Mouse (Mus musculus): ENCODE measurements around the gene Dlgap1. TPM values are rescaled to one million over a fixed set of nuclear protein-coding genes. Genes with fewer than 3 reads are reported as not detected.

The Dlgap1 gene
- polyA plus RNA-seq, 1 experiment from 2014 or later, result 1.6 TPM

DNA sequence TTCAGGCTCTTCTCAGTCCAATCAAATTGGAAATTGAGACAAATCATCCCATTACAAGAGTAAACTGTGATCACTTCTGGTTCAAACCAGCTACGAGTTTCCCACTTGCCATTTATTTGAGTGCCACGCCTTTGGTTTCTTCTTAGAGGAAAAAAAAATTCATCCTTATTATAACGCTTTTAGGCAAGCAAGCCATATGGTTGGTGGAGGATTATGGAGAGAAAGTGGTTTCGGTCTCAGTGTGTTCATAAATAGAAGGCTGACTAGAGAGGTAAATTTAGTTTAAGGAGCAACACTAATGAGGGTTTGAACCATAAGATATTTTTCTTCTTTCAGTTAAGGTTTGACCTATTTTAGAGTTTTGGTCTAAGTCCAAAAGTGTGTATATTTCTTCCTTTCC, 522.7 kb downstream of the Dlgap1 start:
- Histone ChIP-seq H3K27me3 (replicated peaks; ENCODE audit: control insufficient read depth, insufficient read depth, low read length) (no peaks in the 10 kb centered on the region), H3K9ac (ENCODE audit: low read depth, low read length) (no peak overlapping the region), H3K4me2 (no peak overlapping the region), H3K36me3 (ENCODE audit: control insufficient read depth, insufficient read depth, low read length) (no peaks in the 10 kb centered on the region), H3K9me3 (ENCODE audit: control insufficient read depth, low read length) (no peaks in the 10 kb centered on the region), H3K4me1 (replicated peaks; ENCODE audit: control insufficient read depth, insufficient read depth, low read length) (no peaks in the 10 kb centered on the region), H3K27ac (ENCODE audit: low read depth, low read length) (no peak overlapping the region), H3K4me3 (ENCODE audit: low read depth, low read length) (no peak overlapping the region)
- DNase-seq (ENCODE audit: low spot score), result no peak
- no peak for ATAC-seq (replicated peaks; ENCODE audit: low FRiP score)
- 83% methylated on average over 4 of the region's 4 CpGs for WGBS

DNA sequence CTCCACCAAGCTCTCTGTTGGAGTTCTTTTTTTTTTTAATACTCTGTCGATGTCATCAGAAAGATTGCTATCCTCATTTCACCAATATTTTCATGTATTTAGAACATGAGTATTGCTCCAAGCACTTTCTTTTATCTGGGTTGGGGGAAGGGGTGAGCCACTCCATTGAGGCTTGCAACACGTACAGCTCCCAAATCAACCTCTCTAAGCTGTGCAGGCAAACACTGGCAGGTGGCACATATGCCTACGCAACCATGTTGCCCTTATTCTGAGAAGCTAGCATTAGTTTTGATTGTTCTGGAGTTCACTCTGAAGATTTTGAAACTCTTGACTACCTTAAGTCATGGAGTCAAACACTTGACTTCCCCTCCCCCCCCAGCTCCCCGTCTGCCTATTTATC, 525.5 kb downstream of the Dlgap1 start:
- H3K9me3 ChIP-seq (ENCODE audit: control insufficient read depth, low read length), result no peaks in the 10 kb centered on the region
- H3K27ac ChIP-seq (ENCODE audit: low read depth, low read length), result no peak overlapping the region
- ATAC-seq (replicated peaks; ENCODE audit: low FRiP score) (no peak), DNase-seq (ENCODE audit: low spot score) (no peak)
- no peak overlapping the region for H3K4me3 ChIP-seq (ENCODE audit: low read depth, low read length)
- no peaks in the 10 kb centered on the region for H3K36me3 ChIP-seq (ENCODE audit: control insufficient read depth, insufficient read depth, low read length)
- no peak overlapping the region for H3K9ac ChIP-seq (ENCODE audit: low read depth, low read length)
- no peak overlapping the region for H3K4me2 ChIP-seq
- no peaks in the 10 kb centered on the region for H3K27me3 ChIP-seq (replicated peaks; ENCODE audit: control insufficient read depth, insufficient read depth, low read length)
- H3K4me1 ChIP-seq (replicated peaks; ENCODE audit: control insufficient read depth, insufficient read depth, low read length), result no peaks in the 10 kb centered on the region
- WGBS, result 88% methylated on average over 4 of the region's 4 CpGs

DNA sequence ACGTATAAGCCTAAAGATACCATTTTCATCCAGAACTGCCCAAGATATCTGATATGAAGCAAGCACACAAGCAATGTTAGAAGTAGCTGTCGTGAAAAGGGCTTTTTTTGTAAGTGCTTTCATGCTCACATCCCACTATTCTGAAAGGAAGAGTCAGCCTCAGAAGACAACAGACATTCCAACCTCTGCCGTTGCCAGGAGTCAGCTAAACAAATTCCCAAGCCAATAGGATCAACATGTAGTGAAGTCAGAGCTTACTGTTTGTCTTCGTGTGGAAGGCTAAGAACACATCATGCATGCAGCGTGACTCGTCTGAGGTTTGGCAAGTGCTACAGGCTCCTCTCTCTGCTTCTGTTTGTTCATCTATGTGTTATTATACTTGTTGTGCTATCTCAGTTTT, 529.4 kb downstream of the Dlgap1 start:
- H3K9me3 ChIP-seq (ENCODE audit: control insufficient read depth, low read length), result no peaks in the 10 kb centered on the region
- no peak overlapping the region for H3K4me2 ChIP-seq
- H3K9ac ChIP-seq (ENCODE audit: low read depth, low read length), result no peak overlapping the region
- H3K4me1 ChIP-seq (replicated peaks; ENCODE audit: control insufficient read depth, insufficient read depth, low read length), result no peaks in the 10 kb centered on the region
- H3K27me3 ChIP-seq (replicated peaks; ENCODE audit: control insufficient read depth, insufficient read depth, low read length), result no peaks in the 10 kb centered on the region
- H3K4me3 ChIP-seq (ENCODE audit: low read depth, low read length), result no peak overlapping the region
- DNase-seq (ENCODE audit: low spot score) (no peak), ATAC-seq (replicated peaks; ENCODE audit: low FRiP score) (no peak)
- WGBS, result 80% methylated on average over 6 of the region's 6 CpGs
- no peaks in the 10 kb centered on the region for H3K36me3 ChIP-seq (ENCODE audit: control insufficient read depth, insufficient read depth, low read length)
- no peak overlapping the region for H3K27ac ChIP-seq (ENCODE audit: low read depth, low read length)

DNA sequence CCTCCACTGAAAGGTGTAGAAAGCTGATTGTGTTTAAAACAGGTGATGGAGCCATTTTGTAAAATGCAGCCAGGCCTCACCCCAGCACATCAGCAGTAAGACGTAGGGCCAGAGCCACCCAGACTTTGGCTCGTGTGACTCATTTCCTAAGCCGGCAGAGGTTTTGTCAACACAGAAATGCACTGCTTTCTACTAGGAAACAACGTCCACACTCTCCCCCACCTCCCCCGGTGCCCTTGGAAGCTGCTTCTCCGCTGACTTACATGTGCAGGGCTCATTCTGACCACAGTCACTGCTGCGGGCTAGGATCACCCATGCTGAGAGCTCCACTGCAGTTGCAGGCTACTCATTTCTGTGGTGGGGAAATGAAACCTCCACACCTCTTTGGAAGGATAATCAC, 533.1 kb downstream of the Dlgap1 start:
- no peak for DNase-seq (ENCODE audit: low spot score)
- 50% methylated on average over 7 of the region's 7 CpGs for WGBS
- no peak overlapping the region for H3K4me2 ChIP-seq
- H3K27ac ChIP-seq (ENCODE audit: low read depth, low read length), result no peak overlapping the region
- no peak for ATAC-seq (replicated peaks; ENCODE audit: low FRiP score)
- H3K4me1 ChIP-seq (replicated peaks; ENCODE audit: control insufficient read depth, insufficient read depth, low read length), result no peaks in the 10 kb centered on the region
- no peaks in the 10 kb centered on the region for H3K36me3 ChIP-seq (ENCODE audit: control insufficient read depth, insufficient read depth, low read length)
- no peak overlapping the region for H3K4me3 ChIP-seq (ENCODE audit: low read depth, low read length)
- no peaks in the 10 kb centered on the region for H3K27me3 ChIP-seq (replicated peaks; ENCODE audit: control insufficient read depth, insufficient read depth, low read length)
- H3K9ac ChIP-seq (ENCODE audit: low read depth, low read length), result no peak overlapping the region
- H3K9me3 ChIP-seq (ENCODE audit: control insufficient read depth, low read length), result no peaks in the 10 kb centered on the region

DNA sequence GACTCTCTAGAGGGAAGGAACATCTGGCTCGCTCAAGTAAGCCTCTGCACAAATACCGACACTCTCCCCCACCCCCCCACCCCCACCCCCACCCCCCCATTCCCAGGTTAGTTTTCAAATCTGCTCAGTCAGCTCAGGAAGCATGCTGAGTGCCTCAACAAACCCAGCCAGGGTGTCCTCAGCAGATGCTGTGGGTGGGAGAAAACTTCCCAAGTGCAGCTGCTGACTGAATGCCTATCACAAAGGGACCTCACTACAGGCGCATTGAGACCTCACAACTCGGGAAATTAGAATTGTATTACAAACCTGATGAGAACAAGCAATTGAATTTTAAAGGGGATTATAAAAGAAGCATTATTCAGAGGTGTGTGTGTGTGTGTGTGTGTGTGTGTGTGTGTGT, 538.9 kb downstream of the Dlgap1 start:
- DNase-seq (ENCODE audit: low spot score) (no peak), ATAC-seq (replicated peaks; ENCODE audit: low FRiP score) (no peak)
- no peak overlapping the region for H3K9ac ChIP-seq (ENCODE audit: low read depth, low read length)
- H3K4me2 ChIP-seq, result no peak overlapping the region
- H3K4me1 ChIP-seq (replicated peaks; ENCODE audit: control insufficient read depth, insufficient read depth, low read length), result no peaks in the 10 kb centered on the region
- no peaks in the 10 kb centered on the region for H3K27me3 ChIP-seq (replicated peaks; ENCODE audit: control insufficient read depth, insufficient read depth, low read length)
- no peak overlapping the region for H3K4me3 ChIP-seq (ENCODE audit: low read depth, low read length)
- H3K27ac ChIP-seq (ENCODE audit: low read depth, low read length), result no peak overlapping the region
- no peaks in the 10 kb centered on the region for H3K9me3 ChIP-seq (ENCODE audit: control insufficient read depth, low read length)
- WGBS, result 54% methylated on average over 4 of the region's 4 CpGs
- H3K36me3 ChIP-seq (ENCODE audit: control insufficient read depth, insufficient read depth, low read length), result no peaks in the 10 kb centered on the region

DNA sequence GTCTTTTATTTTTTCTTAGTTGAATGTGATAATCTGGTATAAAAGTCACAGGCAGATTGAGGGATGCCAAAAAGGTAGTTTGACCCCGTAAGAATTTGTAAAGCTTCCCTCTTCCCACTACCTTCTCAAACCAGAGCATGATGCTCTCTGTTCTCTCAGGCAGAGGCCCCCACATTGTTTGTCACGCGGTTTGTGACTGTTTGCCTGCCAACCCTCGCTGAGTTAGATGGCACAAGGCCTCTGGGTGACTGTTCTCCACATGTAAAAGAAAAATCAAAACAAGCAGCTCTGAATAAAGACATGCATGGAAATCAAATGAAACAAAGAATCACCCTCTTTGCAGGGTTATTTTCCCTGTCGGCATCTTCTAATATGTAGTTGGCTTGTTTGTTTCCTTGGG, 541.6 kb downstream of the Dlgap1 start:
- Histone ChIP-seq H3K9ac (ENCODE audit: low read depth, low read length) (no peak overlapping the region), H3K36me3 (ENCODE audit: control insufficient read depth, insufficient read depth, low read length) (no peaks in the 10 kb centered on the region), H3K9me3 (ENCODE audit: control insufficient read depth, low read length) (no peaks in the 10 kb centered on the region), H3K27ac (ENCODE audit: low read depth, low read length) (no peak overlapping the region), H3K4me2 (no peak overlapping the region), H3K27me3 (replicated peaks; ENCODE audit: control insufficient read depth, insufficient read depth, low read length) (no peaks in the 10 kb centered on the region), H3K4me1 (replicated peaks; ENCODE audit: control insufficient read depth, insufficient read depth, low read length) (no peaks in the 10 kb centered on the region), H3K4me3 (ENCODE audit: low read depth, low read length) (no peak overlapping the region)
- ATAC-seq (replicated peaks; ENCODE audit: low FRiP score), result no peak
- WGBS, result 85% methylated on average over 5 of the region's 5 CpGs
- DNase-seq (ENCODE audit: low spot score), result no peak

DNA sequence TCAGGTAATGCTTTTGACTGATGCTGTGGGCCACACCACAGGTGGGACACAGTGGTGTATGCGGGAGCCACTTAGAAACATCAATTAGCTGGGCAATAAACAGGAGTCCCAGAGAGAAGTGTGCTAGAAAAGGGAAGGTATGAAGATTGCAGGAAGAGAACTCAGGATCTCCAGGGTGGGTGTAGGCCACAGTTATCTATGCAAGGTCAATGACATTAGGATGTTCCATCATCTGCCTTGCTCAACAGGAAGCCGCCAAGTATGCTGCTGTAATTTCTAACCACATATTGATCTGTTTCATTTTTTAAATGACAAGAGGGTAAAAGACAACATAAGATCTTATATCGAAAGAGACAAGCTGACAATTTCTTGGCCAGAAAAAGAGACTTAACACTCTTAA, 542.5 kb downstream of the Dlgap1 start:
- H3K9me3 ChIP-seq (ENCODE audit: control insufficient read depth, low read length), result no peaks in the 10 kb centered on the region
- H3K4me2 ChIP-seq, result no peak overlapping the region
- H3K9ac ChIP-seq (ENCODE audit: low read depth, low read length), result no peak overlapping the region
- no peak for ATAC-seq (replicated peaks; ENCODE audit: low FRiP score)
- no peak for DNase-seq (ENCODE audit: low spot score)
- 87% methylated on average over 3 of the region's 3 CpGs for WGBS
- no peak overlapping the region for H3K4me3 ChIP-seq (ENCODE audit: low read depth, low read length)
- H3K27ac ChIP-seq (ENCODE audit: low read depth, low read length), result no peak overlapping the region
- H3K27me3 ChIP-seq (replicated peaks; ENCODE audit: control insufficient read depth, insufficient read depth, low read length), result no peaks in the 10 kb centered on the region
- no peaks in the 10 kb centered on the region for H3K36me3 ChIP-seq (ENCODE audit: control insufficient read depth, insufficient read depth, low read length)
- no peaks in the 10 kb centered on the region for H3K4me1 ChIP-seq (replicated peaks; ENCODE audit: control insufficient read depth, insufficient read depth, low read length)

DNA sequence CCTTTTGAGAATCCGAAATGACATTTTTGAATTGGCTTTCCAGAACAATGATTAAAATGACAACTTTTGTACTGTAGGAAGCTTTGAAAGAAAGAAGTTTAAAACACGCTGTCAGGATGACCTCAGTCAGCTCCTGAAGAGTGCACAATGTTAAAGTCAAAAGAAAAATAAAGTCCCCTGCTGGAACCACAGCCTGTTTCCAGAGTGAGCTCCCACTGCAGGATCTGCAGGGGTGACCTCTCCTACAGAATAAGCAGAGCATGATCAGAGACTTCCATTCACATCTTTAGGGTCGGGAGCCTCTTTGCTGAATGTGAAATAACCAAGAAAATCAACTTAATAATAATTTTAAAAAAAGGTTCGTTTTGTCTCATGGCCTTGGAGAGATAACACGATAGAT, 544.9 kb downstream of the Dlgap1 start:
- Histone ChIP-seq H3K4me1 (replicated peaks; ENCODE audit: control insufficient read depth, insufficient read depth, low read length) (no peaks in the 10 kb centered on the region), H3K4me2 (no peak overlapping the region), H3K9me3 (ENCODE audit: control insufficient read depth, low read length) (no peaks in the 10 kb centered on the region), H3K27me3 (replicated peaks; ENCODE audit: control insufficient read depth, insufficient read depth, low read length) (no peaks in the 10 kb centered on the region), H3K9ac (ENCODE audit: low read depth, low read length) (no peak overlapping the region), H3K27ac (ENCODE audit: low read depth, low read length) (no peak overlapping the region), H3K36me3 (ENCODE audit: control insufficient read depth, insufficient read depth, low read length) (no peaks in the 10 kb centered on the region), H3K4me3 (ENCODE audit: low read depth, low read length) (no peak overlapping the region)
- 78% methylated on average over 5 of the region's 5 CpGs for WGBS
- DNase-seq (ENCODE audit: low spot score), result no peak
- ATAC-seq (replicated peaks; ENCODE audit: low FRiP score), result no peak

DNA sequence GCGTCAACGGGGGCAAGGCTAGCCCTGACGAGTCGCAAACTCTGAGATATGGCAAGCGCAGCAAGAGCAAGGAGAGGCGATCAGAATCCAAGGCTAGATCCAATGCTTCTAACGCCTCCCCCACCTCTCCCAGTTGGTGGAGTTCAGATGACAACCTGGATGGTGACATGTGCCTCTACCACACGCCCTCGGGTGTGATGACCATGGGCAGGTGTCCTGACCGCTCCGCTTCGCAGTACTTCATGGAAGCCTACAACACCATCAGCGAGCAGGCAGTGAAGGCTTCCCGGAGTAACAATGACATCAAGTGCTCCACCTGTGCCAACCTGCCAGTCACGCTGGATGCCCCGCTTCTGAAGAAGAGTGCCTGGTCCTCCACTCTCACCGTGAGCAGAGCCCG, 547.6 kb downstream of the Dlgap1 start:
- no peaks in the 10 kb centered on the region for H3K4me1 ChIP-seq (replicated peaks; ENCODE audit: control insufficient read depth, insufficient read depth, low read length)
- no peaks in the 10 kb centered on the region for H3K27me3 ChIP-seq (replicated peaks; ENCODE audit: control insufficient read depth, insufficient read depth, low read length)
- DNase-seq (ENCODE audit: low spot score) (no peak), ATAC-seq (replicated peaks; ENCODE audit: low FRiP score) (no peak)
- H3K27ac ChIP-seq (ENCODE audit: low read depth, low read length), result no peak overlapping the region
- no peak overlapping the region for H3K4me2 ChIP-seq
- 78% methylated on average over 18 of the region's 18 CpGs for WGBS
- H3K9me3 ChIP-seq (ENCODE audit: control insufficient read depth, low read length), result no peaks in the 10 kb centered on the region
- H3K36me3 ChIP-seq (ENCODE audit: control insufficient read depth, insufficient read depth, low read length), result no peaks in the 10 kb centered on the region
- no peak overlapping the region for H3K4me3 ChIP-seq (ENCODE audit: low read depth, low read length)
- no peak overlapping the region for H3K9ac ChIP-seq (ENCODE audit: low read depth, low read length)
